Mouse (Mus musculus) midbrain, embryonic 11.5 days (tissue): ENCODE data around the gene Polr2b. TPM values are rescaled to one million over a fixed set of nuclear protein-coding genes. Genes with fewer than 3 reads are reported as not detected.

ENCODE experiments used
- ATAC-seq: fragments of 200-750 bp; cut with Nextera tagmentation; 2 replicates; pipeline ENCODE4 v1.8.0; 2017; ENCODE audit warnings: moderate TSS enrichment, moderate library complexity; ENCODE audit not compliant: low FRiP score
- DNase-seq: peaks from one replicate; pipeline ENCODE4 v3.0.0; 2015; ENCODE audit warnings: low spot score; ENCODE audit errors: missing footprints
- H3K27ac ChIP-seq: fragments of 300-500 bp; sonication (generic); 2 replicates; pipeline ENCODE4 v1.5.1; 2014; ENCODE audit warnings: low read depth, low read length
- H3K27me3 ChIP-seq: fragments of 300-500 bp; sonication (generic); 2 replicates; pipeline ENCODE4 v1.6.1; 2014; ENCODE audit warnings: mild to moderate bottlenecking, low read length, moderate library complexity, mixed read lengths; ENCODE audit not compliant: control insufficient read depth, insufficient read depth
- H3K36me3 ChIP-seq: fragments of 300-500 bp; sonication (generic); 2 replicates; pipeline ENCODE4 v1.6.1; 2014; ENCODE audit warnings: mild to moderate bottlenecking, low read length, moderate library complexity, mixed read lengths; ENCODE audit not compliant: control insufficient read depth, insufficient read depth
- H3K4me1 ChIP-seq: fragments of 300-500 bp; sonication (generic); 2 replicates; pipeline ENCODE4 v1.6.1; 2014; ENCODE audit warnings: low read length; ENCODE audit not compliant: control insufficient read depth, insufficient read depth
- H3K4me2 ChIP-seq: fragments of 300-500 bp; sonication (generic); 2 replicates; pipeline ENCODE4 v1.6.1; 2014; ENCODE audit warnings: mild to moderate bottlenecking, moderate library complexity
- H3K4me3 ChIP-seq: fragments of 300-500 bp; sonication (generic); 2 replicates; pipeline ENCODE4 v1.5.1; 2014; ENCODE audit warnings: low read depth, low read length
- H3K9ac ChIP-seq: fragments of 300-500 bp; sonication (generic); 2 replicates; pipeline ENCODE4 v1.6.1; 2014; ENCODE audit warnings: low read length
- H3K9me3 ChIP-seq: fragments of 300-500 bp; sonication (generic); 2 replicates; pipeline ENCODE4 v1.6.1; 2016; ENCODE audit warnings: low read length; ENCODE audit not compliant: control insufficient read depth
- WGBS: fragments of 180-500 bp; shearing (Covaris S2); extraction: QIAGEN DNeasy Blood & Tissue Kit; methylation state at CpG from one replicate; pipeline ENCODE4 v1.1.7; 2014; 5-methylcytosine and 5-hydroxymethylcytosine counted together
- polyA plus RNA-seq: library from polyadenylated mRNA; unstranded; fragments of >200 nt; fragmentation: Nextera tagmentation; extraction: Ambion mirVana; gene quantifications from 2 replicates; pipeline ENCODE4 v1.2.1, GENCODE M21; 2014

Polr2b gene
- 113 and 124 TPM in 2 replicates for polyA plus RNA-seq

- Histone ChIP-seq H3K36me3 (peaks cover 8% of the 10 kb centered on the region; the same call in 1 of the 2 replicates), H3K27me3 (no peaks in the 10 kb centered on the region), H3K9ac (peak within 1 kb of the TSS; percentile 89), H3K27ac (peak within 1 kb of the TSS; percentile 88), H3K9me3 (no peaks in the 10 kb centered on the region), H3K4me1 (peaks cover 21% of the 10 kb centered on the region), H3K4me2 (peak within 1 kb of the TSS; percentile 97), H3K4me3 (peak within 1 kb of the TSS; percentile 88)
- ATAC-seq, result peak; percentile 96
- under 1% methylated on average over 85 of the region's 85 CpGs for WGBS
- DNase-seq, result peak; percentile 100
These were observed at the start of gene Polr2b, which contains the start of gene Noa1 for GRCm38 (mm10) chr5:77309924-77310772. Gene Polr2b (plus strand): TSS chr5:77310147. Gene Noa1 (minus strand): TSS chr5:77310084.

- Histone ChIP-seq H3K4me1 (peaks cover 11% of the 10 kb centered on the region), H3K27ac (no peak overlapping the region), H3K4me2 (no peak overlapping the region), H3K4me3 (no peak overlapping the region), H3K9me3 (no peaks in the 10 kb centered on the region), H3K9ac (no peak overlapping the region), H3K36me3 (no peaks in the 10 kb centered on the region), H3K27me3 (peaks cover 6% of the 10 kb centered on the region; the same call in 1 of the 2 replicates)
- ATAC-seq (no peak), DNase-seq (peak; percentile 83)
- WGBS, result 74% methylated on average over 4 of the region's 4 CpGs
These were observed 48.8 kb upstream of the Polr2b start for GRCm38 (mm10) chr5:77261137-77261536.

- H3K4me3 ChIP-seq, result no peak overlapping the region
- 19% methylated on average over 5 of the region's 5 CpGs for WGBS
These were observed 47.8 kb upstream of the Polr2b start for GRCm38 (mm10) chr5:77262105-77262504.

GRCm38 (mm10) chr5:77265081-77265670, 44.8 kb upstream of the Polr2b start, which contains the start of gene Rest:
Gene Rest (plus strand): TSS chr5:77265491.
- H3K27ac ChIP-seq, result peak within 1 kb of the TSS; percentile 83
- WGBS, result under 1% methylated on average over 63 of the region's 78 CpGs
- peak within 1 kb of the TSS; percentile 93 for H3K9ac ChIP-seq
- H3K36me3 ChIP-seq, result peaks cover 8% of the 10 kb centered on the region; the same call in 1 of the 2 replicates
- peak within 1 kb of the TSS; percentile 68 for H3K4me2 ChIP-seq
- peaks cover 14% of the 10 kb centered on the region for H3K4me1 ChIP-seq
- H3K27me3 ChIP-seq, result peaks cover 6% of the 10 kb centered on the region; the same call in 1 of the 2 replicates
- no peaks in the 10 kb centered on the region for H3K9me3 ChIP-seq
- DNase-seq (peak; percentile 97), ATAC-seq (peak; percentile 88)
- H3K4me3 ChIP-seq, result peak within 1 kb of the TSS; percentile 92

More at GRCm38 (mm10) chr5:77262105-77262504, 47.8 kb upstream of the Polr2b start:
- peaks cover 6% of the 10 kb centered on the region; the same call in 1 of the 2 replicates for H3K27me3 ChIP-seq
- H3K36me3 ChIP-seq, result no peaks in the 10 kb centered on the region
- ATAC-seq (no peak), DNase-seq (peak; percentile 88)
- H3K4me2 ChIP-seq, result no peak overlapping the region
- H3K9ac ChIP-seq, result no peak overlapping the region
- H3K27ac ChIP-seq, result no peak overlapping the region
- H3K9me3 ChIP-seq, result no peaks in the 10 kb centered on the region
- peaks cover 11% of the 10 kb centered on the region for H3K4me1 ChIP-seq

- peaks cover 8% of the 10 kb centered on the region; the same call in 1 of the 2 replicates for H3K36me3 ChIP-seq
- ATAC-seq (peak; percentile 83), DNase-seq (peak; percentile 96)
- under 1% methylated on average over 40 of the region's 53 CpGs for WGBS
- H3K27ac ChIP-seq, result peak overlapping the region; percentile 83
- peak overlapping the region; percentile 92 for H3K4me3 ChIP-seq
- H3K4me2 ChIP-seq, result peak overlapping the region; percentile 68
- H3K4me1 ChIP-seq, result peaks cover 14% of the 10 kb centered on the region
- H3K9me3 ChIP-seq, result no peaks in the 10 kb centered on the region
- H3K27me3 ChIP-seq, result peaks cover 6% of the 10 kb centered on the region; the same call in 1 of the 2 replicates
- H3K9ac ChIP-seq, result peak overlapping the region; percentile 93
These were observed 44.3 kb upstream of the Polr2b start for GRCm38 (mm10) chr5:77265671-77266065.

GRCm38 (mm10) chr5:77266066-77266885, 43.7 kb upstream of the Polr2b start:
- Histone ChIP-seq H3K4me1 (peaks cover 14% of the 10 kb centered on the region), H3K9me3 (no peaks in the 10 kb centered on the region), H3K27me3 (peaks cover 6% of the 10 kb centered on the region; the same call in 1 of the 2 replicates), H3K9ac (peak overlapping the region; percentile 93), H3K4me3 (peak overlapping the region; percentile 92), H3K27ac (peak overlapping the region; percentile 83), H3K36me3 (peaks cover 12% of the 10 kb centered on the region; the same call in 1 of the 2 replicates), H3K4me2 (peak overlapping the region; percentile 68)
- peak; percentile 61 for ATAC-seq
- WGBS, result under 1% methylated on average over 61 of the region's 87 CpGs
- peak; percentile 98 for DNase-seq

GRCm38 (mm10) chr5:77266886-77267401, 43.0 kb upstream of the Polr2b start:
- Histone ChIP-seq H3K9ac (peak overlapping the region; percentile 93), H3K4me1 (peaks cover 11% of the 10 kb centered on the region), H3K36me3 (peaks cover 12% of the 10 kb centered on the region; the same call in 1 of the 2 replicates), H3K4me2 (peak overlapping the region; percentile 68), H3K27me3 (peaks cover 6% of the 10 kb centered on the region; the same call in 1 of the 2 replicates), H3K27ac (peak overlapping the region; percentile 83; the same call in 1 of the 2 replicates), H3K9me3 (no peaks in the 10 kb centered on the region), H3K4me3 (peak overlapping the region; percentile 92)
- ATAC-seq, result no peak
- WGBS, result 3% methylated on average over 11 of the region's 11 CpGs
- DNase-seq, result peak; percentile 94

- Histone ChIP-seq H3K9ac (peak overlapping the region; percentile 93; the same call in 1 of the 2 replicates), H3K9me3 (no peaks in the 10 kb centered on the region), H3K4me3 (peak overlapping the region; percentile 92), H3K27me3 (peaks cover 6% of the 10 kb centered on the region; the same call in 1 of the 2 replicates), H3K4me2 (peak overlapping the region; percentile 68), H3K36me3 (peaks cover 15% of the 10 kb centered on the region; the same call in 1 of the 2 replicates), H3K4me1 (peaks cover 8% of the 10 kb centered on the region; the same call in 1 of the 2 replicates), H3K27ac (no peak overlapping the region)
- ATAC-seq (no peak), DNase-seq (no peak)
- 66% methylated on average over 4 of the region's 4 CpGs for WGBS
These were observed 42.5 kb upstream of the Polr2b start for GRCm38 (mm10) chr5:77267441-77267840.
